10 mouse cellular contexts compared by ENCODE assay signal in genomic region chr1:182280046-182280445, GRCm38 (mm10). TPM values are rescaled to one million over a fixed set of nuclear protein-coding genes. Genes with fewer than 3 reads are reported as not detected.
DNase-seq lines count a peak whose midpoint lies in the region; ATAC-seq and TF ChIP-seq lines count a peak whose summit lies in the region.
"Had no signal": no experiment of that assay in that cellular context is flagged by ENCODE, and none has a peak within 500 bp of the region (broad histone marks: within the 10 kb centered on the region; RNA-seq: fewer than 3 reads in every experiment).

No protein-coding gene starts in this region.

- H3K4me1 ChIP-seq in heart, embryonic 15.5 days (replicated peaks), result peaks cover 27% of the 10 kb centered on the region
- H3K4me1 ChIP-seq in heart, adult 2 months (ENCODE audit: control insufficient read depth, insufficient read depth, low read length), result peaks cover 7% of the 10 kb centered on the region
- H3K4me1 ChIP-seq in CH12.LX (ENCODE audit: control insufficient read depth in 1 of 2, insufficient read depth in 2 of 2), result peaks cover 12 to 27% of the 10 kb centered on the region in 2 experiments
- H3K4me1 ChIP-seq in hindbrain, postnatal 0 days (ENCODE audit: insufficient read depth, low read length), result peaks cover 15% of the 10 kb centered on the region

- no peak overlapping the region for H3K9ac ChIP-seq in heart, embryonic 15.5 days
- H3K9ac ChIP-seq in heart, adult 2 months (ENCODE audit: low read depth, low read length), result no peak overlapping the region
- no peak overlapping the region for H3K9ac ChIP-seq in CH12.LX (ENCODE audit: insufficient read depth, low read depth)
- peak overlapping the region; percentile 21; the same call in 1 of the 2 replicates for H3K9ac ChIP-seq in hindbrain, postnatal 0 days (replicated peaks; ENCODE audit: low read length)

- H3K36me3 ChIP-seq in heart, embryonic 15.5 days, result peaks cover 41% of the 10 kb centered on the region
- H3K36me3 ChIP-seq in heart, adult 2 months (ENCODE audit: control insufficient read depth, insufficient read depth, low read length), result peaks cover 7% of the 10 kb centered on the region
- peaks cover 39 to 51% of the 10 kb centered on the region in 2 experiments for H3K36me3 ChIP-seq in CH12.LX (replicated peaks in 1 of 2; ENCODE audit: control insufficient read depth in 1 of 2, insufficient read depth in 1 of 2, low read length in 1 of 2)
- peaks cover 16% of the 10 kb centered on the region; the same call in 1 of the 2 replicates for H3K36me3 ChIP-seq in hindbrain, postnatal 0 days (ENCODE audit: insufficient read depth, low read length)

- H3K79me2 ChIP-seq in heart, adult 2 months (replicated peaks; ENCODE audit: control insufficient read depth, insufficient read depth, low read length), result 0 out of 2 replicates have a peak, but pooled peaks cover 2% of the 10 kb centered on the region
- H3K79me2 ChIP-seq in CH12.LX (replicated peaks; ENCODE audit: control insufficient read depth, extremely low read depth, insufficient read depth, poor library complexity, severe bottlenecking), result peaks cover 38% of the 10 kb centered on the region

- dilution Hi-C loops in CH12.LX (cut with MboI; ENCODE audit: extremely low pct_ligation_motif_present, extremely low pct_unique_long_range_greater_than_20kb, low sequenced_read_pairs), result no loop called here

- ATAC-seq in heart, embryonic 15.5 days (replicated peaks; ENCODE audit: insufficient number of reproducible peaks, insufficient read depth, low FRiP score, low read depth), result no peak
- no peak for ATAC-seq in hindbrain, postnatal 0 days

- H3K27me3 ChIP-seq in heart, embryonic 15.5 days, result no peaks in the 10 kb centered on the region
- no peaks in the 10 kb centered on the region for H3K27me3 ChIP-seq in heart, adult 2 months (ENCODE audit: control insufficient read depth, insufficient read depth, low read length)
- no peaks in the 10 kb centered on the region for H3K27me3 ChIP-seq in CH12.LX (replicated peaks)
- no peaks in the 10 kb centered on the region for H3K27me3 ChIP-seq in hindbrain, postnatal 0 days (ENCODE audit: insufficient read depth, low read length)

- peak overlapping the region; percentile 90 for H3K27ac ChIP-seq in heart, embryonic 15.5 days
- no peak overlapping the region for H3K27ac ChIP-seq in heart, adult 2 months
- no peak overlapping the region for H3K27ac ChIP-seq in CH12.LX (ENCODE audit: insufficient read depth, low read depth)
- H3K27ac ChIP-seq in hindbrain, postnatal 0 days, result no peak overlapping the region

- TF ChIP-seq EP300 in heart, adult 2 months (IDR thresholded peaks at IDR 0.05; ENCODE audit: insufficient read depth, low read depth, low read length), result no peak
- no peak for TF ChIP-seq EP300 in CH12.LX (IDR thresholded peaks at IDR 0.05; ENCODE audit: low read length)

- intact Hi-C loops in heart, adult 2 months (cut with DNase I), result loop anchor here (10.0 kb wide), 1 partner anchor 125 kb away; the partner anchor contains the start of gene Trp53bp2

- TF ChIP-seq CTCF in heart, adult 2 months (IDR thresholded peaks at IDR 0.05), result no peak
- no peak for TF ChIP-seq CTCF in CH12.LX (conservative IDR thresholded peaks at IDR 0.05 in 1 of 2, IDR thresholded peaks at IDR 0.05 in 1 of 2; ENCODE audit: low read depth in 2 of 2, low read length in 2 of 2)
- no peak for TF ChIP-seq CTCF in hindbrain, postnatal 0 days (IDR thresholded peaks at IDR 0.05; ENCODE audit: low read depth)

- TF ChIP-seq RAD21 in CH12.LX (IDR thresholded peaks at IDR 0.05; ENCODE audit: low read depth, low read length), result no peak

- H3K4me2 ChIP-seq in heart, embryonic 15.5 days, result peak overlapping the region; percentile 72
- peak overlapping the region; percentile 94 for H3K4me2 ChIP-seq in CH12.LX (ENCODE audit: insufficient read depth, low read depth, poor library complexity, severe bottlenecking)
- H3K4me2 ChIP-seq in hindbrain, postnatal 0 days (ENCODE audit: low read depth, low read length), result peak overlapping the region; percentile 88

- 74% methylated on average over 6 of the region's 6 CpGs for WGBS in heart, embryonic 15.5 days
- 66% methylated on average over 6 of the region's 6 CpGs for WGBS in heart, adult 2 months
- 64% methylated on average over 6 of the region's 6 CpGs for WGBS in hindbrain, postnatal 0 days

- H3K4me3 ChIP-seq in heart, embryonic 15.5 days, result no peak overlapping the region
- H3K4me3 ChIP-seq in heart, adult 2 months, result no peak overlapping the region
- no peak overlapping the region for H3K4me3 ChIP-seq in CH12.LX (replicated peaks in 1 of 3; ENCODE audit: low read depth in 2 of 3, low read length in 2 of 3, poor library complexity in 1 of 3)
- H3K4me3 ChIP-seq in hindbrain, postnatal 0 days (ENCODE audit: low read length), result no peak overlapping the region

- DNase-seq in adrenal gland, postnatal 10 days, result peak; percentile 24
- no peak for DNase-seq in adrenal gland, adult 8-10 months
- DNase-seq in heart, adult 2 months, result no peak
- DNase-seq in CH12.LX (ENCODE audit: extremely low read depth), result no peak
- DNase-seq in hindbrain, postnatal 0 days (ENCODE audit: low spot score), result no peak
- no peak for DNase-seq in spleen, adult 18-20 months
- DNase-seq in frontal cortex, postnatal 14 days (ENCODE audit: low spot score in 2 of 2), result no peak
- DNase-seq: kidney, adult 9 months; retina, postnatal 1 day had no signal

- no peaks in the 10 kb centered on the region for H3K9me3 ChIP-seq in heart, embryonic 15.5 days (replicated peaks)
- H3K9me3 ChIP-seq in CH12.LX (replicated peaks; ENCODE audit: low read length), result no peaks in the 10 kb centered on the region
- H3K9me3 ChIP-seq in hindbrain, postnatal 0 days (ENCODE audit: low read length), result no peaks in the 10 kb centered on the region

- in situ Hi-C loops in CH12.LX (cut with MboI; ENCODE audit: low pct_ligation_motif_present, low pct_unique_long_range_greater_than_20kb, low sequenced_read_pairs), result no loop called here

- TF ChIP-seq POLR2A in heart, adult 2 months (IDR thresholded peaks at IDR 0.05; ENCODE audit: insufficient read depth, low read depth, low read length), result no peak
- TF ChIP-seq POLR2A in CH12.LX (IDR thresholded peaks at IDR 0.05; ENCODE audit: low read depth, low read length), result no peak

TF ChIP-seq in CH12.LX, 34 proteins besides CTCF, POLR2A, EP300 and RAD21:
- TF ChIP-seq USF1 (IDR thresholded peaks at IDR 0.05; ENCODE audit: low read depth, low read length) (no peak), NRF1 (IDR thresholded peaks at IDR 0.05; ENCODE audit: low read depth, low read length) (no peak), MYC (IDR thresholded peaks at IDR 0.05; ENCODE audit: low read depth, low read length) (no peak), BHLHE40 (IDR thresholded peaks at IDR 0.05; ENCODE audit: low read depth, low read length) (no peak), USF2 (conservative IDR thresholded peaks at IDR 0.05; ENCODE audit: low read depth, low read length) (no peak), CHD2 (IDR thresholded peaks at IDR 0.05; ENCODE audit: low read length) (no peak), TBP (conservative IDR thresholded peaks at IDR 0.05; ENCODE audit: low read depth, low read length) (no peak), KAT2A (IDR thresholded peaks at IDR 0.05; ENCODE audit: insufficient replicate concordance, low read length) (no peak), E2F4 (IDR thresholded peaks at IDR 0.05; ENCODE audit: insufficient replicate concordance, low read depth, low read length) (no peak), POLR2AphosphoS2 (IDR thresholded peaks at IDR 0.05; ENCODE audit: low read depth, low read length) (no peak), RCOR1 (conservative IDR thresholded peaks at IDR 0.05; ENCODE audit: low read depth, low read length) (no peak), NELFE (IDR thresholded peaks at IDR 0.05; ENCODE audit: low read depth, low read length) (no peak)

RNA-seq across cellular contexts. Expression of gene Degs1, which starts 2.6 kb away (rescaled TPM):
- 10 to 100 TPM; 81.0 to 81.3 TPM for total RNA-seq in adrenal gland, postnatal 10 days (2021)
- 100 to 1,000 TPM in 1 of 4 experiments, 10 to 100 TPM in 3; 84.3 to 108 (median 91.7) TPM for total RNA-seq in adrenal gland, adult 8-10 months (2022)
- 148 and 163 TPM in 2 replicates for polyA plus RNA-seq in heart, embryonic 15.5 days (2015; fragmentation: Nextera tagmentation; extraction: Ambion mirVana)
- total RNA-seq in heart, adult 2 months (2021), result 10 to 100 TPM; 50.3 to 54.1 TPM
- polyA plus RNA-seq in heart, adult 2 months (2012; rRNA removed), result 51.0 and 98.3 TPM in 2 replicates
- 54.2 and 57.8 TPM in 2 replicates for total RNA-seq in CH12.LX (2012; rRNA removed)
- 124 TPM in 2 replicates for total RNA-seq in CH12.LX (2014; rRNA removed)
- 89.3 and 117 TPM in 2 replicates for polyA plus RNA-seq in CH12.LX (2012; ENCODE audit: insufficient read length, low read depth)
- total RNA-seq in hindbrain, postnatal 0 days (2014; rRNA removed), result 101 and 107 TPM in 2 replicates
- 134 and 135 TPM in 2 replicates for polyA plus RNA-seq in hindbrain, postnatal 0 days (2015; fragmentation: Nextera tagmentation; extraction: Ambion mirVana)
